Mouse (Mus musculus): ENCODE measurements around the gene 1700029I15Rik. TPM values are rescaled to one million over a fixed set of nuclear protein-coding genes. Genes with fewer than 3 reads are reported as not detected.

Gene 1700029I15Rik
- polyA plus RNA-seq, 1 experiment from 2014 or later: 3.9 TPM

DNA sequence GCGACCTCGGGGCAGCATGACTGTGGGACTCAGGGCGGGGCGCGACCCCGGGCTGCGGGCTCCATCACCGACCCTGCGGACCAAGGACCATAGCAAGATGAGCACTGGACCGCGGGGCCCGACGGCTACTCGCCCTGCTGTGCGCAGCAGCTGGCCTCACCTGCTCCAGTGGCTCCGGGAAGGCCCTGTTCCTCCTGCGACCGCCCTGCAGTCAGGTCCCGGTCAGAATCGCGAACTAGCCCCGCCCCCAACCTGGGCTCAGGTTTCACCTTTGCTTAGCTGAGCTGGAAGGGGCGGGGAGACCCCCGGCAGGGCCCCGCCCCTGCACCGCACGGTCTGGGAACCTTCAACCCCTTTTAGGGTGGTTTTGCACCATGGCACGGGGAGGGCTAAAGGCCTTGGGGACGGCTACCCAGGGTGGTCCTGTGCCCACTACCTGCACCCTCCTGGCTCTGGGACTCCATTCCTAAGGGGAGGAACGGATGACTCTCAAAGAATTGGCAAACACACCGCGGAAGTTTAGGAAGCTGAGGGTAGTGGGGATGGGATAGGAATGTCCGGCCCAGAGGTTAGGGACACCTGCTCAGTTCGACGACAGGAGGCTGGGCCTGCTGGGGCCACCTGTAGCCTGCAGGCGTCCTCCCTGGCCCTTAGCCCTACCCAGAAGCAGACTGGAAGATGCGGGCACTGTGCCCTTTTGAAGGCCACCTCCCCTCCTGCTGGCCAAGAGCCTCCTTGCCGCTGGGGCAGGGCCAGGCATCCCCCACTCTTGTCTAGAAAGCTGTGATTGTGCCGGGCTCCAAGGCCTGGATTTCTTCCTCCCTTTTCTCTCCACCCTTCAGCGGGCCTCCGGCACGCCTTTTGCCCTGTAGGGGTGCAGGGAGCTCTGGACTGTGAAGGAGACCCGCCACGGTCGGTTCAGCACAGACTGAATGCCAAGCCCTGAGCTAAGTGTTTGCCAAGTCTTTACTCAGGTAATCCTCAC lies 11.2 kb upstream of the 1700029I15Rik start:
- Histone ChIP-seq H3K36me3 (ENCODE audit: control insufficient read depth, insufficient read depth, low read length) (peaks cover 3% of the 10 kb centered on the region; the same call in 1 of the 2 replicates), H3K27me3 (ENCODE audit: control insufficient read depth, insufficient read depth, low read length) (peaks cover 11% of the 10 kb centered on the region; the same call in 1 of the 2 replicates), H3K27ac (ENCODE audit: low read depth, low read length) (no peak overlapping the region), H3K4me3 (ENCODE audit: low read depth, low read length) (peak overlapping the region; percentile 25), H3K4me2 (ENCODE audit: low read depth, low read length) (peak overlapping the region; percentile 40), H3K9me3 (ENCODE audit: control insufficient read depth, low read length) (no peaks in the 10 kb centered on the region), H3K9ac (replicated peaks; ENCODE audit: low read depth, low read length) (peak overlapping the region; percentile 42; the same call in 1 of the 2 replicates), H3K4me1 (ENCODE audit: control insufficient read depth, insufficient read depth, low read length) (peaks cover 12% of the 10 kb centered on the region)
- no peak for ATAC-seq (ENCODE audit: low read depth)
- 4% methylated on average over 43 of the region's 45 CpGs for WGBS

DNA sequence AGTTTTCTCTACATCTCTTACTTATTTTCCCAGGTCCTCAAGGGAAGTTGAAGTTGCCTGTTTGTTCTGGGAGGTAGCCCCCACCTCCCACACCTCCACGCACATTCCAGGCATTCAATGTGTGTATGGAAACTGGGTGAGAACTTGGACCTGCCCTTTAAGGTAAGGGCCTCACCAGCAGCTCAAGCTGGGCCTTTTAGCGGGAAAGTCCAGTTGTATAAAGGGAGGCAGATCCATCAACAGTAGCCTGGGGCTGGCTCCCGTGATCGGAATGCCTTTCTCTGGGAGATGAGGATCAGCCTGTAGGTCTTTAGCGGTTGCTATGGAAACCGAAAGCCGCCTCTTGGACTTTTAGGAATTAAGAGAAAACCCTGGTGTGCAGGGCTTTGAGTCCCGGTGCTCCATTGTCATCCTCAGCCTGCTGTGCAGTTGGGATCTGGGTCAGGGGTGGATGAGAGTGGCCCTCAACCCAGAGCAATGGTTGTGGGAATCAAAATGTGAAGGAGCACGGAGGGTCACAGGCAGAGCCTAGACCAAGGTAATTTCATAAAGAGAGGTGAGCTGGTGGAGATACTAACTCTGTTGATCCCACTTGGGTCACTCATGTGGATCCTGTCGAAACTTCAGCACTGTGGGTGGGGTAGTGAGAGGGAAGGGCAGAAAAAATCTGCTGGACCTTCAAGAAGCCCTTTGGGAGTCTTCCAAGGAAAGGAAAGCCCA lies 10.2 kb upstream of the 1700029I15Rik start:
- H3K9ac ChIP-seq (replicated peaks; ENCODE audit: low read depth, low read length): no peak overlapping the region
- no peak overlapping the region for H3K27ac ChIP-seq (ENCODE audit: low read depth, low read length)
- no peak for ATAC-seq (ENCODE audit: low read depth)
- no peak overlapping the region for H3K4me2 ChIP-seq (ENCODE audit: low read depth, low read length)
- H3K4me1 ChIP-seq (ENCODE audit: control insufficient read depth, insufficient read depth, low read length): peaks cover 17% of the 10 kb centered on the region
- no peak overlapping the region for H3K4me3 ChIP-seq (ENCODE audit: low read depth, low read length)
- WGBS: 17% methylated on average over 10 of the region's 10 CpGs
- no peaks in the 10 kb centered on the region for H3K9me3 ChIP-seq (ENCODE audit: control insufficient read depth, low read length)
- peaks cover 11% of the 10 kb centered on the region; the same call in 1 of the 2 replicates for H3K27me3 ChIP-seq (ENCODE audit: control insufficient read depth, insufficient read depth, low read length)
- no peaks in the 10 kb centered on the region for H3K36me3 ChIP-seq (ENCODE audit: control insufficient read depth, insufficient read depth, low read length)

DNA sequence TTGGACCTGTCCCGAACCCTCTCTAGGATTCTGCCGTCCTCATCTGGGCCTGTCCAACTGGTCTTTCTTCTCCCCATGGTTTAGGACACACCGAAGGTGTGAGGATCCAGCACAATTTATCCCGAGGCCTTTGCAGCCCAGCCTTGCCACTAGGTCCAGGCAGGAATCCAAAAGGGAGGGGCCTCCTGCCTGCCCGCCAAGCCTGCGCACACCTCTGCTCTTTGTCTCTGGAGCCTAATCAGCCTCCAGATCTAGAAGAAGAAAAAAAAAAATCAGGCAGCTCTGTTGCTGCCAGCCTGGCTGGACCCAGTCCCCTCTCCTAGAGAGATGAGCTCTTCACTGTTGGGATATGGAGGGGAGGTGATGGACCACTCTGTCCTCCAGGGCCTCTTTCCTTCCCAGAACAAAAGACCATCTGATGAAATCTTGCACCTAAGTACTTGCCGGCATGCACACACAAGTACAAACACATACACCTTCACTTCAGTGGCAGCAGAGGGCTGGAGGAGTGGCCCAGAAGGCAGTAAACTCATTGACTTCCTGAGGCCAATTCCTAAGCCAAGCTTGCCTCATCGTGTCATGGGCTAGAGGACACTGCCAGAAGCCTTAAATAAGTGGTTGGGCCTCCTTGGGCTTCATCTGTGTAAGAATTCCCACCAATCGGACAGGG lies 9.4 kb upstream of the 1700029I15Rik start:
- Histone ChIP-seq H3K9ac (replicated peaks; ENCODE audit: low read depth, low read length) (no peak overlapping the region), H3K27me3 (ENCODE audit: control insufficient read depth, insufficient read depth, low read length) (peaks cover 11% of the 10 kb centered on the region; the same call in 1 of the 2 replicates), H3K4me3 (ENCODE audit: low read depth, low read length) (no peak overlapping the region), H3K4me1 (ENCODE audit: control insufficient read depth, insufficient read depth, low read length) (peaks cover 17% of the 10 kb centered on the region), H3K36me3 (ENCODE audit: control insufficient read depth, insufficient read depth, low read length) (no peaks in the 10 kb centered on the region), H3K27ac (ENCODE audit: low read depth, low read length) (no peak overlapping the region), H3K9me3 (ENCODE audit: control insufficient read depth, low read length) (no peaks in the 10 kb centered on the region), H3K4me2 (ENCODE audit: low read depth, low read length) (no peak overlapping the region)
- WGBS: 31% methylated on average over 9 of the region's 9 CpGs
- no peak for ATAC-seq (ENCODE audit: low read depth)

DNA sequence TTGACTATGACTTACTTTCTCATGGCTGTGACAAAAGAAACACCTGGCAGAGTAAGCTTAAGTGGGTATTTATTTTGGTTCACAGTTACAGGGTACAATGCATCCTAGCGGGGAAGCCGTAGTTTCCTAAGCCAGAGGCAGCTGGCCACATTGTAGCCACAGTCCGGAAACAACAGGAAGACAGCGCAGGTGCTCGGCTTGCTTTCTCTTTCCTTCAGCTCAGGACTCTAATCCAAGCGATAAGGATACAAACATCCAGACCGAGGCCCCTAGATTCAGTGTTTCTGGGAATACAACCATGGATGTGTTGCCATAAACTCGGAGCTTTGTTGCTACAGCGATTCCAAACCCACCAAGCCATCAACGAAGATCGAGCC lies 8.9 kb upstream of the 1700029I15Rik start:
- Histone ChIP-seq H3K9me3 (ENCODE audit: control insufficient read depth, low read length) (no peaks in the 10 kb centered on the region), H3K4me3 (ENCODE audit: low read depth, low read length) (no peak overlapping the region), H3K4me2 (ENCODE audit: low read depth, low read length) (no peak overlapping the region), H3K4me1 (ENCODE audit: control insufficient read depth, insufficient read depth, low read length) (peaks cover 17% of the 10 kb centered on the region), H3K27ac (ENCODE audit: low read depth, low read length) (no peak overlapping the region), H3K9ac (replicated peaks; ENCODE audit: low read depth, low read length) (no peak overlapping the region), H3K36me3 (ENCODE audit: control insufficient read depth, insufficient read depth, low read length) (peaks cover 3% of the 10 kb centered on the region; the same call in 1 of the 2 replicates), H3K27me3 (ENCODE audit: control insufficient read depth, insufficient read depth, low read length) (peaks cover 11% of the 10 kb centered on the region; the same call in 1 of the 2 replicates)
- WGBS: 75% methylated on average over 11 of the region's 11 CpGs
- ATAC-seq (ENCODE audit: low read depth): no peak

DNA sequence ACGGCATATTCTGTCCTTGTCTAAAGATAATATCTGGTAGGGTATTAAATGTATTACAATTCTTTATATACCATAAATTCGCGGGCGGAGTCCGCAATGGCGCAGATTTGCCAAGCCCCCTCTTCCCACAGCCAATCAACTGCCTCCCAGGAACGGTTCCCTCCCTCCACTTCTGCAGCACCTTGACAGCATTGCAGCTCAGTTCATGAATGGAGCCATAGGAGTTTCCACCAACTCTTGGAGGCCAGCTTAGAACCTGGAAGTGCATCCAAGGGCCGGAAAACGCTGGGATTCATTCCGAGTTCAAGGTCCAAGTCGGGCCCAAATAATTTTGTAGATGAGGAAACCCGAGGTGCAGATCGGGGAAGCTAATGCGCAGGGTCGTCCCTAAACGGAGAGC lies 7.8 kb upstream of the 1700029I15Rik start, which contains the start of the genes Pex16 and Large2:
Pex16 (plus strand) TSS at position 163 of the 400 bp plus-strand sequence.
Large2 (minus strand) TSS at position 356 of the 400 bp plus-strand sequence.
- H3K27ac ChIP-seq (ENCODE audit: low read depth, low read length): peak within 1 kb of the TSS; percentile 68
- H3K27me3 ChIP-seq (ENCODE audit: control insufficient read depth, insufficient read depth, low read length): peaks cover 11% of the 10 kb centered on the region; the same call in 1 of the 2 replicates
- H3K9me3 ChIP-seq (ENCODE audit: control insufficient read depth, low read length): no peaks in the 10 kb centered on the region
- peak; percentile 26; the same call in 1 of the 2 replicates for ATAC-seq (ENCODE audit: low read depth)
- H3K36me3 ChIP-seq (ENCODE audit: control insufficient read depth, insufficient read depth, low read length): peaks cover 13% of the 10 kb centered on the region
- 3% methylated on average over 16 of the region's 16 CpGs for WGBS
- peak within 1 kb of the TSS; percentile 61 for H3K4me3 ChIP-seq (ENCODE audit: low read depth, low read length)
- H3K9ac ChIP-seq (replicated peaks; ENCODE audit: low read depth, low read length): peak within 1 kb of the TSS; percentile 74
- peaks cover 17% of the 10 kb centered on the region for H3K4me1 ChIP-seq (ENCODE audit: control insufficient read depth, insufficient read depth, low read length)
- H3K4me2 ChIP-seq (ENCODE audit: low read depth, low read length): peak within 1 kb of the TSS; percentile 84

DNA sequence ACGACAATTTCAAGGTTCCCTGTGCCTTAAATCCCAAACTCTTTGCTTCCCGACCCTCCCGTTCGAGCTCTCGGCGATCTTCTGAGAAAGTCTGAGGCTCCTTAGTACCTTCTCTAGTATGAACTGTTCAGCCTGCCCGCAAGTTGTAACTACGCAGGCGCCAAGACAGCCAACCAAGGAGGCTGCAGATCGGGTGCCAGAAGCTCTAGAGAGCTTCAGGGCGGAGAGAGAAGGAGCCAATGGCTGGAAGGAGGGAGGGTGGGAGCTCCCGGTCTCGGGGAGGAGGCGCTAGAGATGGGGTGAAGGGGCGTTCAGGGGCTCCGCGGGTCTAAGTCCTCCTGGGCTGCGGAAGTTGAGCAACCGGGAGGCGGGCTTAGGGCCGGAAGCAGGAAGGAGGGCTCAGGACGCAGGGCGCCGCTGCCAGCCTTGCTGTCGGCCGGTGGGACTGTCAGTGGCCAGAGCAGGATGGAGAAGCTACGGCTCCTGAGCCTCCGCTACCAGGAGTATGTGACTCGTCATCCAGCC lies 7.2 kb upstream of the 1700029I15Rik start:
- under 1% methylated on average over 29 of the region's 29 CpGs for WGBS
- H3K4me3 ChIP-seq (ENCODE audit: low read depth, low read length): peak overlapping the region; percentile 61
- peak; percentile 94 for ATAC-seq (ENCODE audit: low read depth)
- no peaks in the 10 kb centered on the region for H3K9me3 ChIP-seq (ENCODE audit: control insufficient read depth, low read length)
- peaks cover 8% of the 10 kb centered on the region; the same call in 1 of the 2 replicates for H3K27me3 ChIP-seq (ENCODE audit: control insufficient read depth, insufficient read depth, low read length)
- peak overlapping the region; percentile 68 for H3K27ac ChIP-seq (ENCODE audit: low read depth, low read length)
- H3K4me2 ChIP-seq (ENCODE audit: low read depth, low read length): peak overlapping the region; percentile 84
- H3K4me1 ChIP-seq (ENCODE audit: control insufficient read depth, insufficient read depth, low read length): peaks cover 17% of the 10 kb centered on the region
- peak overlapping the region; percentile 74 for H3K9ac ChIP-seq (replicated peaks; ENCODE audit: low read depth, low read length)
- peaks cover 17% of the 10 kb centered on the region for H3K36me3 ChIP-seq (ENCODE audit: control insufficient read depth, insufficient read depth, low read length)

DNA sequence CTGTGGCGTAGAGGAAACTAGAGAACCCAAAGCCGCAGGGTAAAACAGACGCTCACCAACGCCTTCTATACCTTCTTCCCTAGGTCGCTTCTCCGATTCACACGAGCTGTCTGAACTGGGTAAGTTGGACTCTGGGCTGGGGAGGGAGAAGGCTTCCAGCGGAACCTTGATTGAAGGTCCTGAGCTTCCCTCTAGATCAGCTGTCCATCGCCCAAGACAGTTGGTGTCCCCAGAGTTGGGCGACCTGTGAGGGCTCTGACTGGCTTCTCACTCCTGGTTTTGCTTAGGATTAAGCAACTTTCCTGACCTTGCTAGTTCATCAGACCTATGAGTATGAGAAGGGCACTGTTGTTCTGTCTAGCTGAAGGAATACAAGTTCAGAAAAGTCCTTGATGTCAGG lies 6.5 kb upstream of the 1700029I15Rik start:
- H3K4me3 ChIP-seq (ENCODE audit: low read depth, low read length): peak overlapping the region; percentile 61
- no peaks in the 10 kb centered on the region for H3K9me3 ChIP-seq (ENCODE audit: control insufficient read depth, low read length)
- H3K9ac ChIP-seq (replicated peaks; ENCODE audit: low read depth, low read length): peak overlapping the region; percentile 74
- peaks cover 11% of the 10 kb centered on the region for H3K4me1 ChIP-seq (ENCODE audit: control insufficient read depth, insufficient read depth, low read length)
- peaks cover 6% of the 10 kb centered on the region; the same call in 1 of the 2 replicates for H3K27me3 ChIP-seq (ENCODE audit: control insufficient read depth, insufficient read depth, low read length)
- H3K4me2 ChIP-seq (ENCODE audit: low read depth, low read length): peak overlapping the region; percentile 84
- H3K36me3 ChIP-seq (ENCODE audit: control insufficient read depth, insufficient read depth, low read length): peaks cover 17% of the 10 kb centered on the region
- no peak for ATAC-seq (ENCODE audit: low read depth)
- WGBS: 11% methylated on average over 10 of the region's 10 CpGs
- H3K27ac ChIP-seq (ENCODE audit: low read depth, low read length): no peak overlapping the region

DNA sequence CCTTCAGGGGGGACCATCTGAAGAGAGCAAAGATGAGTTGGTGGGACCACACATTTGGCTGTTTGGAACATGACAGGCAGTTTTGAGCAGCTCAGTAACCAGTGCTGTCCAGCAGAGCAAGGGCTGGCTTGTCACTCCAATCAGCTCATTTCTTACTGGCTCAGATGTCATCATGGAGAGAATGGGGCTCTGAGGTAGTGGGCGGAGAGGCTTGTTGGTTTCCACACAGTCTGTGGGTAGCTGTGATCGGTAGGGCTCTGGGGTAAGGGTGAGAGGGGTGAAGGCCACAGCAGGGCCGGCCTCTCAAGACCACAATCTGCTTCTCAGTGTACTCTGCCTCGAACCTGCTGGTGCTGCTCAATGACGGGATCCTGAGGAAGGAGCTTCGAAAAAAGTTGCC lies 6.0 kb upstream of the 1700029I15Rik start:
- Histone ChIP-seq H3K4me3 (ENCODE audit: low read depth, low read length) (0 out of 2 replicates have a peak overlapping the region, but pooled peaks have one; percentile 61), H3K9ac (replicated peaks; ENCODE audit: low read depth, low read length) (peak overlapping the region; percentile 74; the same call in 1 of the 2 replicates), H3K4me2 (ENCODE audit: low read depth, low read length) (peak overlapping the region; percentile 84; the same call in 1 of the 2 replicates), H3K36me3 (ENCODE audit: control insufficient read depth, insufficient read depth, low read length) (peaks cover 17% of the 10 kb centered on the region), H3K27ac (ENCODE audit: low read depth, low read length) (no peak overlapping the region), H3K27me3 (ENCODE audit: control insufficient read depth, insufficient read depth, low read length) (peaks cover under 1% of the 10 kb centered on the region; the same call in 1 of the 2 replicates), H3K4me1 (ENCODE audit: control insufficient read depth, insufficient read depth, low read length) (peaks cover 11% of the 10 kb centered on the region), H3K9me3 (ENCODE audit: control insufficient read depth, low read length) (no peaks in the 10 kb centered on the region)
- no peak for ATAC-seq (ENCODE audit: low read depth)
- 81% methylated on average over 6 of the region's 6 CpGs for WGBS

Data from neural tube, embryonic 14.5 days (tissue).